Mouse (Mus musculus): ENCODE results near the gene N6amt1.

Gene N6amt1

DNA sequence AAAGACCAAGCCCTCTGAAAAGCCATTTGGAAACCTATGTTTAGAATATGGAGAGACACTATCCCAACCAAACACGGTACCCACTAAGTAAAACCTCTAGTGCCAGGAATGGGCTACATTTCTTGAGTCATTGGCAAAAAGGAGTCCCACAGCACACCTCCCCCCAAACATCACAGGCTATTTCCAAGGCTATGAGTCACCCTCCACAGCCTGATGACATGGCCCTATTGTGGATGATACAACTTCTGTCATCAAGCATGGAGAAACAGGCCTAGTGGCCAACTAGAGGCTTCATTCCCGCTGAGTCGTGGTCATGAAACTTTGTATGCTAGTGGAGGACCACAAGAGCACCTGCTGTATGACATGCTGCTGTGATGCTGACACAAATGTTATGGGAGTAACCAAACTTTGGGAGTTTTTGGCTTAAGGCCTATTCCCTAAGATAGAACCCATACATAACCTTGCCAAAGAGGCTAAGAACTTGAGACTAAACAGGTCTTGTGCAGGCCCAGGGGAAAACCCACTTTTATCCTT, 33.5 kb downstream of the N6amt1 start:
- DNase-seq (ENCODE audit: low read depth), result peak; percentile 37

DNA sequence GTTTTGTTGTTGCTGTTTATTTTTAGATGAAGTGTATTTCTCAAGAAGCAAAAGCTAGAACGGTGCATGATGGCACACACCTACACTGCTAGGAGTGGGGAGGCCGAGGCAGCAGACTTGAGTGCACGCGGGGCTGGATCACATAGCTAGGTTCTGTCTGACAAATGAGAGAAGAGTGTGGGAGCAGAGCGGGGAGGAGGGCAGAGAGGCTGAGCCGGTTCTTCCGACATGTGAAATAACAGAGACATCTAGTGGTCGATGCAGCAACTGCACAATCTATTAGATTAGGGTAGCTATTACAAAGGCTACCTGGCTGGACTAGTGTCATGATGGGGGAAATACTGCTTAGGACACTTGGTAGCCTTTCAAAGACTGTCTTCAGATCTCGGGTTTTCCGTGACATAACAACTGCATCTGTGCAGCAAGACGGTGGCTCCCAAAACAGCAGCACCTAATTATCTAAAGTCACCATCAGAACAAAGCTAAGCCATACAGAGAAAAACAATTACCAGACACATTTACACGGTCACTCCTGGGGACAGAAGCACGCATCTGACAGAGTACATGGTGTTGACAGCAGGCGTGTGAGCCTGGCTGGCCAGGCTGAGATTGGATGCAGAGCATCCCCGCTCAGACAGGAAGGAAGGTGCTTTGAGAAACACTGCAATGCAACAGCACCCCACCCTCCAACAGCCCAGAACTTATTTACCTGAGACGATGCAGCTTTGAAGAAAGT, 40.0 kb downstream of the N6amt1 start:
- DNase-seq (ENCODE audit: low read depth), result peak; percentile 50

DNA sequence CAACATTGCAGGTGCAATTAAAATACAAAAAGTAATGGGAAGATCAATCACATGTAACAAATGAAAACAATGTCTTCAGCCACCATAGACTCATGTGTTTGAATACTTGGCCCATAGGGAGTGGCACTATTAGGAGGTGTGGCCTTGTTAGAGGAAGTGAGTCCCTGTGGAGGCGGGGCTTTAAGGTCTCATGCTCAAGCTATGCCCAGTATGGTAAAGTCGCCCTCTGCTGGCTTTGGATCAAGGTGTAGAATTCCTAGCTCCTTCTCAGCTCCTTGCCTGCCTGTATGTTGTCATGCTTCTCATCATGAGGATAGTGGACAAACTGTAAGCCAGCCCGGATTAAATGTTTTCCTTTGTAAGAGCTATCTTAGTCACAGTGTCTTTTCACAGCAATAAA, 51.0 kb downstream of the N6amt1 start:
- no peak for DNase-seq (ENCODE audit: low read depth)
